ENCODE assay signal across 21 mouse cellular contexts in the genomic region with DNA sequence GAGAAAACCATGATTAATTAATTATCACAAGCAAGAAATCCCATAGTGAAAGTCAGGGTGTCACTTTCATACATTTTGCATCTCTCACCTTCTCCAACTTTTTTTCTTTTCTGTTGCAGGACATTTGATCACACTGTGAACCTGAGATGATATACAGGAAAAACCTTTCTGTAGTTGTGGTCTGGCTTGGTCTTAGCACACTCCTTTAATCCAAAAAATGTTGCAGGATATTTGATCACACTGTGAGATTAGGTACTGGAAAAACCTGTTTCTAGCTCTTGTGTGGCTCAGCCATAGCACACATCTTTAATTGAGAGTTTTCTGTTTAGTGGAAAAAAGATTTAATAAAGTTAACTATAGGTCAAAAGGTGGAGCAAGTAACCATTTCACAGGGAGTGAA.
DNase-seq lines count a peak whose midpoint lies in the region; ATAC-seq lines count a peak whose summit lies in the region.
"Had no signal": no experiment of that assay in that cellular context is flagged by ENCODE, and none has a peak within 500 bp of the region (broad histone marks: within the 10 kb centered on the region; RNA-seq: fewer than 3 reads in every experiment).

No protein-coding gene starts in this region.

- no peaks in the 10 kb centered on the region for H3K9me3 ChIP-seq in embryonic facial prominence, embryonic 11.5 days (replicated peaks; ENCODE audit: control insufficient read depth, low read length)
- H3K9me3 ChIP-seq in embryonic facial prominence, embryonic 10.5 days: no peaks in the 10 kb centered on the region
- no peaks in the 10 kb centered on the region for H3K9me3 ChIP-seq in embryonic facial prominence, embryonic 13.5 days
- no peaks in the 10 kb centered on the region for H3K9me3 ChIP-seq in embryonic facial prominence, embryonic 14.5 days (ENCODE audit: control insufficient read depth, low read length)

- peak; percentile 19 for DNase-seq in embryonic facial prominence, embryonic 11.5 days (ENCODE audit: low spot score)
- DNase-seq in embryonic facial prominence, embryonic 10.5 days (ENCODE audit: low spot score): no peak
- DNase-seq in embryonic facial prominence, embryonic 14.5 days (ENCODE audit: low spot score): peak; percentile 61
- no peak for DNase-seq in ovary, adult 18-20 months (ENCODE audit: low spot score)
- DNase-seq in embryo, embryonic 10.5 days (ENCODE audit: low spot score): no peak
- DNase-seq: adrenal gland, adult 2 months; adrenal gland, adult 8-10 months; adrenal gland, postnatal 10 days; adrenal gland, postnatal 14 days; adrenal gland, postnatal 25 days; adrenal gland, postnatal 36 days; B cell, adult 2 months; cerebellum, adult 11 months; cerebellum, adult 11-12 months; cerebellum, adult 18-20 months had no signal

- 0 out of 2 replicates have a peak, but pooled peaks have one; percentile 52 for ATAC-seq in embryonic facial prominence, embryonic 11.5 days (replicated peaks; ENCODE audit: insufficient number of reproducible peaks, low FRiP score, low TSS enrichment, low read depth)
- ATAC-seq in embryonic facial prominence, embryonic 13.5 days (ENCODE audit: insufficient number of reproducible peaks, insufficient read depth, low FRiP score, low TSS enrichment, low read depth): 0 out of 2 replicates have a peak, but pooled peaks have one; percentile 43
- ATAC-seq in embryonic facial prominence, embryonic 14.5 days (ENCODE audit: low read depth): peak; percentile 63; the same call in 1 of the 2 replicates
- ATAC-seq: activated CD4-positive, CD25-positive, alpha-beta regulatory T cell, adult 4 months; CD4-positive, CD25-positive, alpha-beta regulatory T cell, adult 4 months; Patski had no signal

- no peaks in the 10 kb centered on the region for H3K27me3 ChIP-seq in embryonic facial prominence, embryonic 11.5 days (ENCODE audit: control insufficient read depth, insufficient read depth, low read length)
- H3K27me3 ChIP-seq in embryonic facial prominence, embryonic 10.5 days (replicated peaks; ENCODE audit: low read depth, poor library complexity, severe bottlenecking): no peaks in the 10 kb centered on the region
- H3K27me3 ChIP-seq in embryonic facial prominence, embryonic 13.5 days: no peaks in the 10 kb centered on the region
- no peaks in the 10 kb centered on the region for H3K27me3 ChIP-seq in embryonic facial prominence, embryonic 14.5 days (replicated peaks; ENCODE audit: control insufficient read depth, insufficient read depth, low read length)
- H3K27me3 ChIP-seq: CH12.LX, Patski had no signal

- H3K27ac ChIP-seq in embryonic facial prominence, embryonic 11.5 days (replicated peaks; ENCODE audit: low read depth, low read length): no peak overlapping the region
- H3K27ac ChIP-seq in embryonic facial prominence, embryonic 10.5 days (replicated peaks): no peak overlapping the region
- H3K27ac ChIP-seq in embryonic facial prominence, embryonic 13.5 days: no peak overlapping the region
- no peak overlapping the region for H3K27ac ChIP-seq in embryonic facial prominence, embryonic 14.5 days (replicated peaks; ENCODE audit: low read depth, low read length)

- no peaks in the 10 kb centered on the region for H3K4me1 ChIP-seq in embryonic facial prominence, embryonic 11.5 days (ENCODE audit: control insufficient read depth, insufficient read depth, low read length)
- peaks cover 3% of the 10 kb centered on the region; the same call in 1 of the 2 replicates for H3K4me1 ChIP-seq in embryonic facial prominence, embryonic 10.5 days
- H3K4me1 ChIP-seq in embryonic facial prominence, embryonic 13.5 days: 0 out of 2 replicates have a peak, but pooled peaks cover 9% of the 10 kb centered on the region
- no peaks in the 10 kb centered on the region for H3K4me1 ChIP-seq in embryonic facial prominence, embryonic 14.5 days (ENCODE audit: control insufficient read depth, insufficient read depth, low read length)

- no peak overlapping the region for H3K4me3 ChIP-seq in embryonic facial prominence, embryonic 11.5 days (ENCODE audit: low read depth, low read length)
- H3K4me3 ChIP-seq in embryonic facial prominence, embryonic 10.5 days: no peak overlapping the region
- H3K4me3 ChIP-seq in embryonic facial prominence, embryonic 13.5 days: no peak overlapping the region
- H3K4me3 ChIP-seq in embryonic facial prominence, embryonic 14.5 days (ENCODE audit: low read depth, low read length): no peak overlapping the region

- no peak overlapping the region for H3K4me2 ChIP-seq in embryonic facial prominence, embryonic 11.5 days (ENCODE audit: low read depth, low read length)
- H3K4me2 ChIP-seq in embryonic facial prominence, embryonic 13.5 days: no peak overlapping the region
- no peak overlapping the region for H3K4me2 ChIP-seq in embryonic facial prominence, embryonic 14.5 days (ENCODE audit: low read depth, low read length)

- H3K36me3 ChIP-seq in embryonic facial prominence, embryonic 11.5 days (replicated peaks; ENCODE audit: control insufficient read depth, insufficient read depth, low read depth, low read length): no peaks in the 10 kb centered on the region
- no peaks in the 10 kb centered on the region for H3K36me3 ChIP-seq in embryonic facial prominence, embryonic 10.5 days (replicated peaks)
- no peaks in the 10 kb centered on the region for H3K36me3 ChIP-seq in embryonic facial prominence, embryonic 13.5 days
- H3K36me3 ChIP-seq in embryonic facial prominence, embryonic 14.5 days (ENCODE audit: control insufficient read depth, insufficient read depth, low read length): no peaks in the 10 kb centered on the region
- H3K36me3 ChIP-seq: G1E had no signal

- H3K9ac ChIP-seq in embryonic facial prominence, embryonic 11.5 days (replicated peaks; ENCODE audit: low read length): no peak overlapping the region
- H3K9ac ChIP-seq in embryonic facial prominence, embryonic 13.5 days: no peak overlapping the region
- no peak overlapping the region for H3K9ac ChIP-seq in embryonic facial prominence, embryonic 14.5 days (ENCODE audit: low read depth, low read length)

Comparison
In these comparisons a context has a peak if more than half of its experiments do, and no peak if none do; other contexts are left out.
1. DNase-seq: peak in embryonic facial prominence, embryonic 11.5 days (single experiment) and embryonic facial prominence, embryonic 14.5 days (single experiment); none in embryonic facial prominence, embryonic 10.5 days (single experiment), ovary, adult 18-20 months (single experiment) and embryo, embryonic 10.5 days (single experiment).
2. Peak in every context shown above with its lines, with median percentiles within 50 percentile points of each other: ATAC-seq.